Mouse (Mus musculus): ENCODE results near the gene Zfp30.

DNA sequence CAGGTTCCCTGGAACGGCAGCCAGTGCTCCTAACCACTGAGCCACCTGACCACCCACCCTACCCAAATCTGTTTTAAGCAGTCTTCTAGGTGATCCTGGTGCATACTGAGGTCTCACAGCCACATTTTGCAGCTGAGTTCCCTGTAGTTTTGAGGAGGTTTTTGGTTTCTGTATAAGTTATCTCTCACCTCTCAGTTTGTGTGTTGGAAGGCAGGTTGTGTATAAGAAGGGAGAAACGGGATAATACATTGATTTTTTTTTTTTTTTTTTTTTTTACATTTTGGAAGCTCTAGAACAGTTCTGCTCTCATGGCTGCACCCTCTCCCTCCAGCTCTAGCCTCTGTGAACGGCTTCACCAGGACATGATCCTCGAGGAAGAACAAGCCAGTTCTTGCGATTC is 2.1 kb downstream of the Zfp30 start:
- TF ChIP-seq CTCF (IDR thresholded peaks at IDR 0.05; ENCODE audit: low read depth) (no peak), EP300 (IDR thresholded peaks at IDR 0.05; ENCODE audit: low read depth) (no peak)
